Mouse (Mus musculus) heart, embryonic 14.5 days (tissue): ENCODE results near the gene Lhfpl3. TPM values are rescaled to one million over a fixed set of nuclear protein-coding genes. Genes with fewer than 3 reads are reported as not detected.

Experiments used
- microRNA-seq: library from miRNA; unstranded; fragments of <30 nt; microRNA quantifications from one replicate; pipeline ENCODE4, GENCODE M21; 2016
- polyA plus RNA-seq: library from polyadenylated mRNA; unstranded; fragments of >200 nt; fragmentation: Nextera tagmentation; extraction: Ambion mirVana; gene quantifications from 2 replicates; pipeline ENCODE4 v1.2.1, GENCODE M21; 2014

Lhfpl3 gene
- polyA plus RNA-seq, 1 experiment from 2014 or later, result 0.16 TPM

Small RNAs within 50 kb of the gene (microRNA-seq; reads per million reads assigned to microRNA genes)
- gene Gm28022 (not detected), gene Gm44363 (not detected)

Other genes with a start within 250 kb of the Lhfpl3 start
- gene Orc5, start 195.6 kb upstream of the Lhfpl3 start, polyA plus RNA-seq, result 31.7 and 33.8 TPM in 2 replicates